Mouse (Mus musculus): Measurements from ENCODE around the gene F11.

F11 gene

GRCm38 (mm10) chr8:45246307-45246706 lies 15.5 kb downstream of the F11 start:
- no peak for DNase-seq (ENCODE audit: low spot score)

GRCm38 (mm10) chr8:45239363-45239762 lies 22.5 kb downstream of the F11 start:
- no peak for DNase-seq (ENCODE audit: low spot score)

GRCm38 (mm10) chr8:45238282-45238681 lies 23.5 kb downstream of the F11 start:
- DNase-seq (ENCODE audit: low spot score): no peak

- peak; percentile 7 for DNase-seq (ENCODE audit: low spot score)
Measured at GRCm38 (mm10) chr8:45236164-45236912, 25.5 kb downstream of the F11 start.

- no peak for DNase-seq (ENCODE audit: low spot score)
Measured at GRCm38 (mm10) chr8:45235228-45235627, 26.6 kb downstream of the F11 start.

- no peak for DNase-seq (ENCODE audit: low spot score)
Measured at GRCm38 (mm10) chr8:45233256-45233655, 28.6 kb downstream of the F11 start.

GRCm38 (mm10) chr8:45202476-45202875 lies 59.4 kb downstream of the F11 start:
- no peak for DNase-seq (ENCODE audit: low spot score)

GRCm38 (mm10) chr8:45201605-45202004 lies 60.2 kb downstream of the F11 start:
- DNase-seq (ENCODE audit: low spot score): no peak

GRCm38 (mm10) chr8:45197294-45197693 lies 64.5 kb downstream of the F11 start:
- no peak for DNase-seq (ENCODE audit: low spot score)

GRCm38 (mm10) chr8:45195954-45196526 lies 65.8 kb downstream of the F11 start:
- no peak for DNase-seq (ENCODE audit: low spot score)
